Comparison of ENCODE assay signal across 8 mouse cellular contexts in genomic region chr2:26507481-26507886, GRCm38 (mm10). TPM values are rescaled to one million over a fixed set of nuclear protein-coding genes. Genes with fewer than 3 reads are reported as not detected.
DNase-seq lines count a peak whose midpoint lies in the region; ATAC-seq lines count a peak whose summit lies in the region.

No protein-coding gene starts in this region.

- H3K36me3 ChIP-seq in forebrain, embryonic 12.5 days (replicated peaks): no peaks in the 10 kb centered on the region
- no peaks in the 10 kb centered on the region for H3K36me3 ChIP-seq in limb, embryonic 12.5 days
- no peaks in the 10 kb centered on the region for H3K36me3 ChIP-seq in midbrain, embryonic 13.5 days

- peak overlapping the region; percentile 25; the same call in 1 of the 2 replicates for H3K4me2 ChIP-seq in forebrain, embryonic 12.5 days
- H3K4me2 ChIP-seq in limb, embryonic 12.5 days: peak overlapping the region; percentile 33
- no peak overlapping the region for H3K4me2 ChIP-seq in midbrain, embryonic 13.5 days (replicated peaks)

- peak overlapping the region; percentile 70 for H3K27ac ChIP-seq in forebrain, embryonic 12.5 days
- H3K27ac ChIP-seq in limb, embryonic 12.5 days: peak overlapping the region; percentile 93
- peak overlapping the region; percentile 51; the same call in 1 of the 2 replicates for H3K27ac ChIP-seq in midbrain, embryonic 13.5 days

- no peaks in the 10 kb centered on the region for H3K9me3 ChIP-seq in forebrain, embryonic 12.5 days
- H3K9me3 ChIP-seq in limb, embryonic 12.5 days: no peaks in the 10 kb centered on the region
- no peaks in the 10 kb centered on the region for H3K9me3 ChIP-seq in midbrain, embryonic 13.5 days

- H3K9ac ChIP-seq in forebrain, embryonic 12.5 days: no peak overlapping the region
- 0 out of 2 replicates have a peak overlapping the region, but pooled peaks have one; percentile 31 for H3K9ac ChIP-seq in limb, embryonic 12.5 days (replicated peaks)
- H3K9ac ChIP-seq in midbrain, embryonic 13.5 days (replicated peaks): no peak overlapping the region

- peaks cover 61% of the 10 kb centered on the region for H3K4me1 ChIP-seq in forebrain, embryonic 12.5 days
- H3K4me1 ChIP-seq in limb, embryonic 12.5 days (replicated peaks): peaks cover 45% of the 10 kb centered on the region
- peaks cover 51% of the 10 kb centered on the region for H3K4me1 ChIP-seq in midbrain, embryonic 13.5 days (replicated peaks)

- DNase-seq in CD4-positive helper T cell, adult 2 months (ENCODE audit: low read depth, low spot score): peak; percentile 45
- peak; percentile 90 for DNase-seq in ZHBTc4 (ENCODE audit: low read depth, low spot score)
- DNase-seq in heart, postnatal 4 days: peak; percentile 77
- DNase-seq in urinary bladder, adult 2 months (ENCODE audit: low spot score): peak; percentile 47

- H3K27me3 ChIP-seq in forebrain, embryonic 12.5 days: peaks cover 4% of the 10 kb centered on the region; the same call in 1 of the 2 replicates
- 0 out of 2 replicates have a peak, but pooled peaks cover 7% of the 10 kb centered on the region for H3K27me3 ChIP-seq in limb, embryonic 12.5 days
- peaks cover 29% of the 10 kb centered on the region for H3K27me3 ChIP-seq in midbrain, embryonic 13.5 days

- no peak overlapping the region for H3K4me3 ChIP-seq in forebrain, embryonic 12.5 days (replicated peaks)
- H3K4me3 ChIP-seq in limb, embryonic 12.5 days (replicated peaks): no peak overlapping the region; the same call in 1 of the 2 replicates
- H3K4me3 ChIP-seq in midbrain, embryonic 13.5 days (replicated peaks): no peak overlapping the region

- 3% methylated on average over 7 of the region's 7 CpGs for WGBS in forebrain, embryonic 12.5 days
- 6% methylated on average over 7 of the region's 7 CpGs for WGBS in limb, embryonic 12.5 days
- 4% methylated on average over 7 of the region's 7 CpGs for WGBS in midbrain, embryonic 13.5 days

- peak; percentile 20; the same call in 1 of the 2 replicates for ATAC-seq in forebrain, embryonic 12.5 days (ENCODE audit: low FRiP score)
- ATAC-seq in limb, embryonic 12.5 days (ENCODE audit: insufficient number of reproducible peaks, insufficient read depth, low FRiP score, low TSS enrichment, low read depth): no peak
- ATAC-seq in midbrain, embryonic 13.5 days: no peak; the same call in 1 of the 2 replicates
- ATAC-seq in activated CD4-positive, CD25-positive, alpha-beta regulatory T cell, adult 4 months: no peak

RNA-seq across cellular contexts. Expression of gene Notch1, which starts 9.0 kb away (rescaled TPM):
- 49.5 and 61.8 TPM in 2 replicates for polyA plus RNA-seq in forebrain, embryonic 12.5 days (2016; fragmentation: Nextera tagmentation; extraction: Ambion mirVana)
- total RNA-seq in heart, postnatal 4 days (2021): 10 to 100 TPM; 55.3 to 62.3 TPM
- polyA plus RNA-seq in limb, embryonic 12.5 days (2016; fragmentation: Nextera tagmentation; extraction: Ambion mirVana): 13.7 and 14.0 TPM in 2 replicates
- 21.4 and 27.9 TPM in 2 replicates for polyA plus RNA-seq in midbrain, embryonic 13.5 days (2015; fragmentation: Nextera tagmentation; extraction: Ambion mirVana)
- 21.4 and 33.4 TPM in 2 replicates for polyA plus RNA-seq in urinary bladder, adult 2 months (2012; rRNA removed)
- 10 to 100 TPM; 22.2 to 28.7 TPM for polyA plus RNA-seq in activated CD4-positive, CD25-positive, alpha-beta regulatory T cell, adult 4 months (2017; shearing (Covaris generic))
